Mouse (Mus musculus) MEL (cell line): ENCODE measurements around the gene Klf16.

Experiments used
- CTCF ChIP-seq, 3 experiments: IDR thresholded peaks in 2 of 3; conservative IDR thresholded peaks in 1 of 3; 2 replicates each; pipeline ENCODE4 v1.5.1; 2011 to 2012; ENCODE audit warnings: low read length in 3 of 3, low read depth in 2 of 3, mild to moderate bottlenecking in 2 of 3, improper control_type of control experiment in 1 of 3, inconsistent platforms in 1 of 3, mixed read lengths in 1 of 3, moderate library complexity in 1 of 3; ENCODE audit not compliant: control insufficient read depth in 1 of 3, insufficient read depth in 1 of 3, poor library complexity in 1 of 3, severe bottlenecking in 1 of 3
- EP300 ChIP-seq, 2 experiments: IDR thresholded peaks; 2 replicates each; pipeline ENCODE4 v1.6.1; 2011; ENCODE audit warnings: improper control_type of control experiment in 2 of 2, low read length in 2 of 2, low read depth in 1 of 2, mild to moderate bottlenecking in 1 of 2
- GABPA ChIP-seq: IDR thresholded peaks from 2 replicates; pipeline ENCODE4 v1.6.1; 2012; ENCODE audit warnings: low read depth, mild to moderate bottlenecking, inconsistent platforms, low read length, improper control_type of control experiment, moderate library complexity
- POLR2A ChIP-seq, 2 experiments: IDR thresholded peaks; 2 replicates each; pipeline ENCODE4 v1.6.1; 2011 to 2012; ENCODE audit warnings: low read length in 2 of 2, mild to moderate bottlenecking in 2 of 2, control low read depth in 1 of 2, improper control_type of control experiment in 1 of 2, low read depth in 1 of 2, moderate library complexity in 1 of 2; ENCODE audit not compliant: control insufficient read depth in 1 of 2, insufficient read depth in 1 of 2, poor library complexity in 1 of 2
- TBP ChIP-seq: IDR thresholded peaks from 2 replicates; pipeline ENCODE4 v1.8.0; 2011; ENCODE audit warnings: low read depth, low read length, improper control_type of control experiment

DNA sequence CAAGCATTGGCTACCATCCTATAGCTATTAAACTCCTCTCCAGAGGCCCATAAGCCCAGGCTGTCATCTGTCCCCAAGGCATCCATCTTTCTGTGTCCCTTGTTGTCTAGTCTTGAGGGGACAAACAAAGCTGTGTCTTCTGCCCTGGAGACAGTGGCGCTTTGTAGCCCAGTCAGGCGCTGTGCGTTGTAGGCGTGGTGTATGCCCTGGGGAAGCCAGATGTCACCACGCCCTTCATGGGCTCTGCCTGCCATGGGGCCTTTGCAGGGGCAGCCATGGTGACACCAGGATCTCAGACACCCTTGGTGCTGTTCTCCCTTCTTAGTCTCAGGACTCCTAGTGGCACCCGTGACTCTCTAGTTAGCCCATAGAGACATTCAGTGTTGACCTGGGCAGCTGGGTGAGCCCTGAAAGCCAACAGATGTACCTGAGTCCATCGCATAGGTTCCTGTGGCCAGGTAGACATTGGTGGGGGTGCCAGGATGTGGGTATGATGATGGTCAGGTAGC, 26.9 kb upstream of the Klf16 start:
- TF ChIP-seq CTCF (IDR thresholded peaks at IDR 0.05 in 2 of 3, conservative IDR thresholded peaks at IDR 0.05 in 1 of 3; ENCODE audit: control insufficient read depth in 1 of 3, insufficient read depth in 1 of 3, low read depth in 2 of 3, low read length in 3 of 3, poor library complexity in 1 of 3, severe bottlenecking in 1 of 3): no peak
- TF ChIP-seq EP300 (IDR thresholded peaks at IDR 0.05; ENCODE audit: low read depth in 1 of 2, low read length in 2 of 2): no peak
- no peak for TF ChIP-seq GABPA
- TF ChIP-seq TBP: no peak
- TF ChIP-seq POLR2A (IDR thresholded peaks at IDR 0.05; ENCODE audit: control insufficient read depth in 1 of 2, insufficient read depth in 1 of 2, low read depth in 1 of 2, low read length in 2 of 2, poor library complexity in 1 of 2): no peak
